Mouse (Mus musculus): ENCODE results near the gene Bcl10. TPM values are rescaled to one million over a fixed set of nuclear protein-coding genes. Genes with fewer than 3 reads are reported as not detected.

Bcl10 gene
- polyA plus RNA-seq, 1 experiment from 2014 or later, result 38.2 TPM

- no peak for ATAC-seq (replicated peaks; ENCODE audit: insufficient number of reproducible peaks, insufficient read depth, low FRiP score, low read depth)
- Histone ChIP-seq H3K36me3 (no peaks in the 10 kb centered on the region), H3K4me1 (replicated peaks) (peaks cover 3% of the 10 kb centered on the region; the same call in 1 of the 2 replicates), H3K27ac (no peak overlapping the region), H3K9ac (no peak overlapping the region), H3K4me3 (no peak overlapping the region), H3K4me2 (no peak overlapping the region), H3K9me3 (replicated peaks) (no peaks in the 10 kb centered on the region), H3K27me3 (no peaks in the 10 kb centered on the region)
- 81% methylated on average over 5 of the region's 5 CpGs for WGBS
Observed at GRCm38 (mm10) chr3:145916374-145916773, 6.2 kb upstream of the Bcl10 start.

- no peak overlapping the region for H3K4me3 ChIP-seq
- H3K9ac ChIP-seq, result no peak overlapping the region
- 51% methylated on average over 4 of the region's 4 CpGs for WGBS
- ATAC-seq (replicated peaks; ENCODE audit: insufficient number of reproducible peaks, insufficient read depth, low FRiP score, low read depth), result no peak
- peaks cover 3% of the 10 kb centered on the region; the same call in 1 of the 2 replicates for H3K4me1 ChIP-seq (replicated peaks)
- H3K9me3 ChIP-seq (replicated peaks), result no peaks in the 10 kb centered on the region
- no peaks in the 10 kb centered on the region for H3K36me3 ChIP-seq
- no peak overlapping the region for H3K4me2 ChIP-seq
- no peaks in the 10 kb centered on the region for H3K27me3 ChIP-seq
- H3K27ac ChIP-seq, result no peak overlapping the region
Observed at GRCm38 (mm10) chr3:145916826-145917225, 5.8 kb upstream of the Bcl10 start.

- Histone ChIP-seq H3K27ac (peak overlapping the region; percentile 89), H3K9ac (no peak overlapping the region), H3K4me2 (no peak overlapping the region), H3K27me3 (no peaks in the 10 kb centered on the region), H3K36me3 (no peaks in the 10 kb centered on the region), H3K9me3 (replicated peaks) (no peaks in the 10 kb centered on the region), H3K4me1 (replicated peaks) (peaks cover 25% of the 10 kb centered on the region), H3K4me3 (no peak overlapping the region)
- WGBS, result 57% methylated on average over 3 of the region's 3 CpGs
- no peak for ATAC-seq (replicated peaks; ENCODE audit: insufficient number of reproducible peaks, insufficient read depth, low FRiP score, low read depth)
Observed at GRCm38 (mm10) chr3:145922971-145923370, 367 bp downstream of the Bcl10 start.

GRCm38 (mm10) chr3:145923874-145924577 lies 1.4 kb downstream of the Bcl10 start:
- under 1% methylated on average over 58 of the region's 58 CpGs for WGBS

GRCm38 (mm10) chr3:145924649-145925337 lies 2.2 kb downstream of the Bcl10 start:
- Histone ChIP-seq H3K27me3 (no peaks in the 10 kb centered on the region), H3K4me2 (peak overlapping the region; percentile 70), H3K9ac (peak overlapping the region; percentile 85), H3K4me1 (replicated peaks) (peaks cover 25% of the 10 kb centered on the region), H3K36me3 (no peaks in the 10 kb centered on the region), H3K27ac (peak overlapping the region; percentile 94), H3K4me3 (peak overlapping the region; percentile 71), H3K9me3 (replicated peaks) (no peaks in the 10 kb centered on the region)
- ATAC-seq (replicated peaks; ENCODE audit: insufficient number of reproducible peaks, insufficient read depth, low FRiP score, low read depth), result peak; percentile 14; the same call in 1 of the 2 replicates
- 3% methylated on average over 39 of the region's 39 CpGs for WGBS

More at GRCm38 (mm10) chr3:145923874-145924577, 1.4 kb downstream of the Bcl10 start:
- Histone ChIP-seq H3K27ac (peak overlapping the region; percentile 94), H3K4me3 (peak overlapping the region; percentile 71), H3K4me1 (replicated peaks) (peaks cover 25% of the 10 kb centered on the region), H3K9ac (peak overlapping the region; percentile 85), H3K36me3 (no peaks in the 10 kb centered on the region), H3K27me3 (no peaks in the 10 kb centered on the region), H3K9me3 (replicated peaks) (no peaks in the 10 kb centered on the region), H3K4me2 (peak overlapping the region; percentile 74)
- ATAC-seq (replicated peaks; ENCODE audit: insufficient number of reproducible peaks, insufficient read depth, low FRiP score, low read depth), result peak; percentile 98

- no peak for ATAC-seq (replicated peaks; ENCODE audit: insufficient number of reproducible peaks, insufficient read depth, low FRiP score, low read depth)
- H3K4me2 ChIP-seq, result peak overlapping the region; percentile 70
Observed at GRCm38 (mm10) chr3:145925506-145925905, 2.9 kb downstream of the Bcl10 start.

GRCm38 (mm10) chr3:145929525-145930400 lies 7.2 kb downstream of the Bcl10 start:
- Histone ChIP-seq H3K4me1 (replicated peaks) (peaks cover 13% of the 10 kb centered on the region), H3K9me3 (replicated peaks) (no peaks in the 10 kb centered on the region), H3K4me3 (no peak overlapping the region), H3K36me3 (peaks cover 33% of the 10 kb centered on the region), H3K9ac (no peak overlapping the region), H3K27ac (no peak overlapping the region), H3K4me2 (no peak overlapping the region), H3K27me3 (no peaks in the 10 kb centered on the region)
- ATAC-seq (replicated peaks; ENCODE audit: insufficient number of reproducible peaks, insufficient read depth, low FRiP score, low read depth), result no peak
- 65% methylated on average over 7 of the region's 7 CpGs for WGBS

More at GRCm38 (mm10) chr3:145925506-145925905, 2.9 kb downstream of the Bcl10 start:
- Histone ChIP-seq H3K9ac (peak overlapping the region; percentile 9; the same call in 1 of the 2 replicates), H3K4me3 (peak overlapping the region; percentile 71), H3K27ac (no peak overlapping the region), H3K9me3 (replicated peaks) (no peaks in the 10 kb centered on the region), H3K4me1 (replicated peaks) (peaks cover 25% of the 10 kb centered on the region), H3K36me3 (0 out of 2 replicates have a peak, but pooled peaks cover 5% of the 10 kb centered on the region), H3K27me3 (no peaks in the 10 kb centered on the region)
- WGBS, result 53% methylated on average over 5 of the region's 5 CpGs

GRCm38 (mm10) chr3:145933845-145934244 lies 11.2 kb downstream of the Bcl10 start:
- peaks cover 7% of the 10 kb centered on the region for H3K4me1 ChIP-seq (replicated peaks)
- H3K27me3 ChIP-seq, result no peaks in the 10 kb centered on the region
- H3K9ac ChIP-seq, result no peak overlapping the region
- H3K9me3 ChIP-seq (replicated peaks), result no peaks in the 10 kb centered on the region
- H3K4me2 ChIP-seq, result no peak overlapping the region
- H3K36me3 ChIP-seq, result peaks cover 35% of the 10 kb centered on the region
- H3K27ac ChIP-seq, result no peak overlapping the region
- 61% methylated on average over 9 of the region's 9 CpGs for WGBS
- H3K4me3 ChIP-seq, result no peak overlapping the region
- no peak for ATAC-seq (replicated peaks; ENCODE audit: insufficient number of reproducible peaks, insufficient read depth, low FRiP score, low read depth)

GRCm38 (mm10) chr3:145937505-145938404 lies 15.2 kb downstream of the Bcl10 start, which contains the start of gene 2410004B18Rik:
Gene 2410004B18Rik, plus strand, starts transcription at chr3:145938014.
- Histone ChIP-seq H3K27me3 (no peaks in the 10 kb centered on the region), H3K9ac (peak within 1 kb of the TSS; percentile 91), H3K4me1 (replicated peaks) (peaks cover 36% of the 10 kb centered on the region), H3K4me2 (peak within 1 kb of the TSS; percentile 81), H3K36me3 (peaks cover 19% of the 10 kb centered on the region), H3K27ac (peak within 1 kb of the TSS; percentile 75), H3K9me3 (replicated peaks) (no peaks in the 10 kb centered on the region), H3K4me3 (peak within 1 kb of the TSS; percentile 92)
- WGBS, result under 1% methylated on average over 70 of the region's 70 CpGs
- peak; percentile 91 for ATAC-seq (replicated peaks; ENCODE audit: insufficient number of reproducible peaks, insufficient read depth, low FRiP score, low read depth)

Data from heart, embryonic 15.5 days (tissue).